Mouse (Mus musculus): ENCODE measurements around the gene Rbpj.

The Rbpj gene

GRCm38 (mm10) chr5:53509927-53510326, 44.0 kb downstream of the Rbpj start:
- no peak for DNase-seq (ENCODE audit: low read depth, low spot score)

- DNase-seq (ENCODE audit: low read depth, low spot score), result no peak
These were observed 45.5 kb downstream of the Rbpj start for GRCm38 (mm10) chr5:53511426-53511825.

GRCm38 (mm10) chr5:53514959-53515612, 49.1 kb downstream of the Rbpj start:
- no peak for DNase-seq (ENCODE audit: low read depth, low spot score)

- no peak for DNase-seq (ENCODE audit: low read depth, low spot score)
These were observed 50.5 kb downstream of the Rbpj start for GRCm38 (mm10) chr5:53516482-53516881.

- no peak for DNase-seq (ENCODE audit: low read depth, low spot score)
These were observed 51.9 kb downstream of the Rbpj start for GRCm38 (mm10) chr5:53517802-53518201.

- no peak for DNase-seq (ENCODE audit: low read depth, low spot score)
These were observed 53.2 kb downstream of the Rbpj start for GRCm38 (mm10) chr5:53519131-53519530.

GRCm38 (mm10) chr5:53519998-53520577, 54.1 kb downstream of the Rbpj start:
- DNase-seq (ENCODE audit: low read depth, low spot score), result no peak

- no peak for DNase-seq (ENCODE audit: low read depth, low spot score)
These were observed 57.1 kb downstream of the Rbpj start for GRCm38 (mm10) chr5:53523046-53523445.

- no peak for DNase-seq (ENCODE audit: low read depth, low spot score)
These were observed 58.2 kb downstream of the Rbpj start for GRCm38 (mm10) chr5:53524162-53524561.

- no peak for DNase-seq (ENCODE audit: low read depth, low spot score)
These were observed 58.9 kb downstream of the Rbpj start for GRCm38 (mm10) chr5:53524831-53525230.

- DNase-seq (ENCODE audit: low read depth, low spot score), result no peak
These were observed 59.5 kb downstream of the Rbpj start for GRCm38 (mm10) chr5:53525305-53526069.

- DNase-seq (ENCODE audit: low read depth, low spot score), result no peak
These were observed 60.1 kb downstream of the Rbpj start for GRCm38 (mm10) chr5:53526070-53526430.

- DNase-seq (ENCODE audit: low read depth, low spot score), result no peak
These were observed 63.9 kb downstream of the Rbpj start for GRCm38 (mm10) chr5:53529846-53530245.

- DNase-seq (ENCODE audit: low read depth, low spot score), result no peak
These were observed 69.1 kb downstream of the Rbpj start for GRCm38 (mm10) chr5:53535096-53535495.

- DNase-seq (ENCODE audit: low read depth, low spot score), result no peak
These were observed 70.9 kb downstream of the Rbpj start for GRCm38 (mm10) chr5:53536635-53537554.

- peak; percentile 18 for DNase-seq (ENCODE audit: low read depth, low spot score)
These were observed 74.1 kb downstream of the Rbpj start for GRCm38 (mm10) chr5:53539860-53540633.

- DNase-seq (ENCODE audit: low read depth, low spot score), result no peak
These were observed 76.1 kb downstream of the Rbpj start for GRCm38 (mm10) chr5:53542073-53542472.

GRCm38 (mm10) chr5:53543399-53543798, 77.4 kb downstream of the Rbpj start:
- DNase-seq (ENCODE audit: low read depth, low spot score), result peak; percentile 13

GRCm38 (mm10) chr5:53543945-53544344, 78.0 kb downstream of the Rbpj start:
- DNase-seq (ENCODE audit: low read depth, low spot score), result no peak

GRCm38 (mm10) chr5:53546440-53546839, 80.5 kb downstream of the Rbpj start:
- peak; percentile 39 for DNase-seq (ENCODE audit: low read depth, low spot score)

GRCm38 (mm10) chr5:53546979-53547472, 81.1 kb downstream of the Rbpj start:
- peak; percentile 14 for DNase-seq (ENCODE audit: low read depth, low spot score)
